Mouse (Mus musculus) ES-Bruce4 (cell line): ENCODE results near the gene Nav3.

ENCODE experiments used
- CTCF ChIP-seq: IDR thresholded peaks from one replicate; pipeline ENCODE4 v1.8.1; 2011; ENCODE audit warnings: low read depth, low read length
- EP300 ChIP-seq: IDR thresholded peaks from 2 replicates; pipeline ENCODE4 v1.6.1; 2011; ENCODE audit warnings: low read depth, low read length; ENCODE audit not compliant: insufficient read depth

DNA sequence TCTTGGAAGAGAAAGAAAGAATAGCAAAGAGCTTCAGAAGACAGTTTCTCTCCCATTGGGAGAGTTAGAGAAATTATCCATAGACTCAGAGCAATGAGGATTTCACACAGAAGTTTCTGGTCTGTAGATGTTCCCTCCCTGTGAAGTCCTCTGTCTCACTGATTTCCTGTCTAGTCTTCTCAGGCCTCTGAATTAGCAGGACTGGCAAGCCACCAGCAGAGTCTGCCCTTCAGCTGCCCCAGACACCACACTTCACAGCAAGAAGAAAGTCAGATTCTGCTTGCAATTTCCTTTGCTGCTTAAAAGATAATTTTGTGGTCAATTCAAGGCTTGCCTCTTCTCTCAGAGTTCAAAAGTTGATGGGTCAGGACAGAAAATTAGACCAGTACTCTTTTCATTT, 361.6 kb downstream of the Nav3 start:
- TF ChIP-seq CTCF (no peak), EP300 (no peak)
